Mouse (Mus musculus): ENCODE measurements around the gene Gtpbp8.

The Gtpbp8 gene

DNA sequence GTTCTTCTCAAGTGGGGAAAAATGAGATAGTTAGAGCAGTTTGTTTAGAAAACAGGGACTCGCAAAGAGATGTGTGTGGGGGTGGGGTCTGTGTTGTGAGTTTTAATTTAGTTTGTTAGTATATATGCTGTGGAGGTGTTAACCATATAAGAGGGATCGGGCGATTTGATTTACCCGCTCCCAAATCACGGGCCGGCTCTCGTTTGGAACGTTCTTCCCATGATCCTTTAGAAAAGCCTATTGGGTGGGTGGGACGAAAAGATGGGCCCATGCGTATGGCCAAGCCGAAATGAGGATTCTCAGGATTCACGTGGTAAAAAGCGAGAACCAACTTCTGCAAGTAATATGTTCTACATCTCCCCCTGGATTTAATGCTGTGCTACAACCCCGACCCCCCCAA is 21.3 kb downstream of the Gtpbp8 start:
- peak; percentile 39 for DNase-seq

DNA sequence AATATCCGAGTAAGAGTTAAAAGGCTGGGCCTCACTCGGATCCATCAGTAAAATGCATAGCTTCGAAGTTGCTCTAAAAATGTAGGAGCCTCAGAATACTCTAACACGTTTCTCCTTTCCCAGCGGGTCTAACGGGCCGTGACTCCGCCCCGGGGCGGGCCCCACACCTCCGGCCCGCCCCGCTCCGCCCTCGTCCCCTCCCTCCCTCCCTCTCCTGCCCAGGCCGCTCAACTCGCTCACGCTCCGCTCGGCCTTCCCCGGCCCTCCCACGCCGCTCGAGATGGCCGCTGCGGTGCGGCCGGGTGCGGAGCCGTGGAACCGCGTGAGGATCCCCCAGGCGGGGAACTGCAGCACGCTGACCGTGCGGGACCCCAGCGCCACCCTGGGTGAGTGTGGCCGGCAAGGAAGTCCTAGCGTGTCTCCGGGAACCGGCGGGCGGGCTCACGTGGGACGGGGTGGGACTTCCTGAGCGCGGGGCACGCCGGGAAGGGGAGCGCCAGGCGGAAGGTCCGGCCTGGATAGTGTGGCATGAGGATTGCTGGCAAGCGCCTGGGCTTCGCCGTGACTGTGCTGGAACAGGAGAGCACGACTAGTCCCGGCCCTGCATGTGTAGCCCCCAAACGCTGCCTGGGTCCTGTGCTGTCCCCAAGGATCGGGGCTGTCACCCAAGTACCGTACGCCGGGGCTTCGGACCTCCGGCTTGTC is 21.9 kb downstream of the Gtpbp8 start, which contains the start of gene Nepro:
Gene Nepro, plus strand, starts transcription at position 219 of the 705 bp plus-strand sequence.
- peak; percentile 96 for DNase-seq

DNA sequence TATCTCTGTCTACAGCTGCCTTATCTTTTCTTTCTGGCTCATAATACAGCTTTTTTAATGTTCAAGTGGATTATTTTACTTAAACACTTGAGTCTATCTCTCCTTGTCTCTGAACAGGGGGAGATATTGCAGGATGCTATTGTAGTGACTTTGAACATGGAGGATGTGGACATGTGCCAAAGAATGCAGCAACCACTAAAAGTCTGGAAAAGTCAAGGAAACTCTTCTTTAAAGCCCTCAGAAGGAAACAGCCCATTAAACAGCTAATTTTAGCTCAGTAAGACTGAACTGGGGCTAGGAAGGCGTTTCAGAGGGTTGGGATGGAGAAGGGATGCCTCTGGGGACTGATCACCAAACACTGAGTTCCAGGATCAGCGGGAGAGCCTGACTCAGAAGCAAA is 23.5 kb downstream of the Gtpbp8 start:
- no peak for DNase-seq

DNA sequence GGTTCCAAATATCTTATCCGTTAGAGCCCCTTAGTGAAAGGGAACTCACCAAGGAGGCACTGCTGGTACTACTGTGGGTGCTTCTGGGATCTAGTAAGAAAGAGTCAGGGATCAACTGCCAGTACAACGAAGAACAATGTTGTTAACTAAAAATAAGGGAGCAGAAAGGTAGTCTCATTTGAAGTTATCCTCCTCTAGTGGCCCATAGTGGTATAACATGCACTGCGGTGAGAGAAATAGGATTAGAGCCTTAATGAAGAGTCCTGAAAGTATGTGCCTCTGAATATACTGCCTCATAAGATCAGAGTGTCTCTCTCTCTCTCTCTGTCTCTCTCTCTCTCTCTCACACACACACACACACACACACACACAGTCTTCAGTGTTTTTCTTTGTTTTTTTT is 25.6 kb downstream of the Gtpbp8 start:
- peak; percentile 28 for DNase-seq

DNA sequence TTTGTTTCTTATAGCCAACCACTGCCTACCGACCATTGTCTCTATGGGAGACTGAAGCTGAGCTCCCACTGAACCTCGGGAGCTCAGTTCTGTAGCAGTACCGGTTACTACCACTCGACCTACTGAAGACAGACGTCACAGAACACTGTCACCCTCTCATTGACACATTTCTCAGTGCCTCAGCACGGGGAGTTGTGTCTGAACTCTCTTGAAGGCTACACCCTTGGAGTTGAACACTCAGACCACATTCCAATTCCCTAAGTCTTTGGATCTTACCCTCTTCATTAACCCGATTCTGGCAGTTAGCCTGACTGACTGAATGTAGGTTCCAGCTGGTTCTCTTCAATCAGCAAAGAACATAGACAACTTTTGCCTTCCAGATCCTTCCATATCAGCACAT is 26.8 kb downstream of the Gtpbp8 start:
- peak; percentile 74 for DNase-seq

DNA sequence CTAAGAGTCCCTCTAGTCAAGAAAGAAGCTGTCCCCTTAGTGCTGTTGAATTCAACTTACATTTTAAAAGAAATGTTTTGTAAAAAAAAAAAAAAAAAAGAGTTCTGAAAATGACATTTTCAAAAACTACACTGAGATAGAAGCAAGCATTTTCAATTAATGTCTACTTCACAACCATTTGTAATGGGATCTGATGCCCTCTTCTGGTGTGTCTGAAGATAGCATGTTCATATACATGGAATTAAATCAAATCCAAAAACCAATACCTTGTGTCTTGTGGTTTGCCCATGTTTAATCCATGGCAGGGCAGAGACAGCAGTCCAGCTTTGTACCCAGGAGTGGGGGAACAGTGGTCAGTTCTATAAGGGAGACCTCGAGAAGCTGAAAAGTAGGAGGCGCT is 28.3 kb downstream of the Gtpbp8 start:
- no peak for DNase-seq

DNA sequence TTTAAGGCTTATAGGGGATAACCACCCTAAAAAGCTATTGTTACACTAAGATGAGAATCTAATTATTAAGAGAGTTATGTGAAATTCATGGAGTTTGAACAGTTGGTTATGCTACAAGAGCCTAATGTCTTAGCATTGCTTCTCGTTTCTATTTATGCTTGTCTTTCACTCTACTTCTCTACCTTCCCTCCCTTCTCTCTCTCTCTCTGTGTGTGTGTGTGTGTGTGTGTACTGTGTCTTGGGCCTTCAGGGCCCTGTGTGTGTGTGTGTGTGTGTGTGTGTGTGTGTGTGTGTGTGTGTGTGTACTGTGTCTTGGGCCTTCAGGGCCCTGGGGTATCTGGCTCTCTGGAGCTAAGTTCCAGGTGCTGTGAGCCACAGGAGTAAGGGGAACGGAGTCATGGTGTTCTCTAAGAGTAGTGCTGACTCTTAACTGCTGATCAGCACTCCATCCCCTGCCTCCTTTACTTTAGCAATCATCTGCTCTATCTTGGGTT is 29.0 kb downstream of the Gtpbp8 start:
- DNase-seq, result no peak

DNA sequence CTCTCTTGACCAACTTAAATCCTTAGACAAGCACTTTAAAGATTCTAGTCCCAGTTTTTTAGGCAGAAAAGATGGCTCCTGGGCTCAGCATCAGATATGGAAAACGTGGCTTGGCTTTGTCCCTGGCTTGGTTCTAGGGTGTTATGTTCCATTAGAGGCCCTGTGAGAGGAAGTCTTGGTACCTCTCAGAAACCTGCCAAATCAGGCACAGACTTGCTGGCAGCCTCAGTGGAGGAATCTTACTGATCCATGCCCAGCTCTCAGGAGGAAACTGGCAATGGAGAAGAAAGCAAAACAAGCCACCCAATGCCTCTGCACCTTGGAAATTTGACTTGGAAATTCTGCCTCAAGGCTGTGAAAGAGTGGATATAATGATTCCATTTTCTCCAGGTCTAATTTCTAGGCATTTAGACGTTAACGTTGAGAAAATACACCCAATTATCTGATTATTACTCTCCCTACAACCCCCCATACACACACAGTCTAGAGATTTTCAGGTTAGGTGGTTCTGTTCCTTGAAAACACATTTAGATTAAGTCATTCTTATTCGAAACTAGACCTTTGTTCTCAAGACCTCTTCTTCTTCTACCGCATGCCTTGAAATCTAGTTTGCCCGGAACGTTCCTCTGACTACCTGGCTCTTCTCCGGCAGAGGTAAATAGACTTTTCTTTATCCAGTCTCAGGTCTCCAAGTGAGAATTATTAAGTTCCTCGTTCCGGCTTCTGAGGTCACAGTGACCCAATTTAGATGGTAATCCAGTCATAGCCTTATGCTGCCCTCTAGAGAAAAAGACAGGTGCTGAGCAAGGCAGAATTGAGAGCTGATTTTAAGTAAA is 29.6 kb downstream of the Gtpbp8 start:
- DNase-seq, result peak; percentile 61

DNA sequence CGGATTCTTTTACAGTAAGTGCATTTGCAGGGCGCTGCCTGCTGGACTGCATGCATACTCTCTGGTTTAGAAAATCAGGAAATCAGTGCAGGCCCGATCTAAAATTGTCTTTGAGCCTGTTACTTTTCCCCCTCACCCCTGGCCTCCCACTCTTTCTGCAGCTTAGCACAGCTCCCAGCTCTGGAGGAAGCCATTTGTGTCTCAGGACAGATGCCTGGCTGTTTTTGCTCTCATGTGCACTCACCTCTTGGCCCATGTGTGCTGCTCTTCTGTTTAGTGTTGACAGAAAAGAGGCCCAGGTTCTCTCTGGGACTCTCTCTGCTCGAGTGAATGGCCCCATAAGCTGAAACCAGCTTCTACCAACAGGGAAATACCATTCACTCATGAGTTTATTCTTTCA is 42.7 kb downstream of the Gtpbp8 start:
- no peak for DNase-seq

DNA sequence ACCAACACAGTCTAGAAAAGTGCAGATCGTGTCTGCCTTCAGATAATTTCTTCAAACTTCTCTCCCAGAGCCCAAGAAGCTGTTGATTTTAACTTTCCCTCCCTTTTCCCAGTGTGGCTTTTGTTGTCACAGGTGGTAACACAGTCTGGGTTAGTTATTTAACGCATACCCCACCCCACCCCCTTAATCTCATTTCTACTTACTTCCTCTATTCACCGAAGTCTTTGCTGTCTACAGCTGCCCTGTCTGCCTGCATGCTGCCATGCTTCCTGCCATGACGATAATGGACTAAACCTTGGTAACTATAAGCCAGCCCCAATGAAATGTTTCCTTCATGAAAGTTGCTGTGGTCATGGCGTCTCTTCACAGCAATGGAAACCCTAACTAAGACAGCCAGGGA is 43.9 kb downstream of the Gtpbp8 start:
- no peak for DNase-seq

DNA sequence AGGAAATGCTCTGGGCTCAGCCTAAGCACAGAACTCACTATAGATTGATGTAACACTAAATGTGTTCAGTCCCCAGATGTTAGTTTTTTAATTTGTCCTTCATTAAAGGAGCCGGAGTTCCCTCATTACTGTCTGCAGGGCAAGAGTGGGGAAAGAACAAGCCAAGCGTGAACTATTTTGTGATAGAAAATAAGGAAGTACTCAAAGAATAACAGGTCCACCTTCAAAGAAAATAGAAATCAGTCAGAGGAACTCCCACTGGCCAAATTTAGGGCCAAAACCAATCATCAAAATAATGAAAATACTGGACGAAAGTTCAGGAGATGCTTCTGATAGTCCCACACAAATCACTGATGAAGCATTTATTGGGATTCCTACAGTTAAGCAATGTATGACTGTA is 45.0 kb downstream of the Gtpbp8 start:
- DNase-seq, result no peak

DNA sequence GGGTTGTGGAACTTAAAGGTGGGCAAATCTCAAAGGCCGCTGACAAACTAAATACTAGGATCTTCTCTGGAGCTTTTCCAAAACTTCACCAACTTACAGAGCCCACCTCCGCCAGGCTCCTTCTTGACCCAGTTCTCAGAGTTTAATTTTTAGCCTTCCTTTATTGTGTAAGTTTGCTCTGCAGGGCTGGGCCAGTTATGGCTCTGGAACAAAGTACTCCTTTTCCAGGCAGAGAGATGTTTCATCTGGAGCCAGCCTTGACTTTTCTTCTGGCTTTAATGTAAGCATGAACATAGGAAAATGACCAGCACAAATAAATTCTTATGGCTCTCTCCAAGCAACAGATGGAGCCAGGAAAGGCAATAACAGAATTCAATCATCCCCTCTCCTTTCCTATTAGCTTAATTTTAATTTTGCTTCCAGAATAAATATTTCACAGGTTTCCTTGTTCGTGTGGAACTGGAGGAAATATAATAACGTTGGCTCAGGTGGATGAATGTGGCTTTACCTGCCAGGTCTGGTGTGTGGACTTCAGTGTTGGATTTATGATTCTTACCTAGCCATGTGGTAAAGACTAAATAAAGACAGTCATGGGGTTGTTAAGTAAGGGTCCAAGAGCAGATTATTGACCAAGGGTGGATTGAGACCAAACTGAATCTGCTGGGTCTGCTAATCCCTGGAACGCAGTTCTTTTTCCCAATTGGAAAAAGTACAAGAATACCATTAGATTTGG is 48.5 kb downstream of the Gtpbp8 start:
- no peak for DNase-seq

DNA sequence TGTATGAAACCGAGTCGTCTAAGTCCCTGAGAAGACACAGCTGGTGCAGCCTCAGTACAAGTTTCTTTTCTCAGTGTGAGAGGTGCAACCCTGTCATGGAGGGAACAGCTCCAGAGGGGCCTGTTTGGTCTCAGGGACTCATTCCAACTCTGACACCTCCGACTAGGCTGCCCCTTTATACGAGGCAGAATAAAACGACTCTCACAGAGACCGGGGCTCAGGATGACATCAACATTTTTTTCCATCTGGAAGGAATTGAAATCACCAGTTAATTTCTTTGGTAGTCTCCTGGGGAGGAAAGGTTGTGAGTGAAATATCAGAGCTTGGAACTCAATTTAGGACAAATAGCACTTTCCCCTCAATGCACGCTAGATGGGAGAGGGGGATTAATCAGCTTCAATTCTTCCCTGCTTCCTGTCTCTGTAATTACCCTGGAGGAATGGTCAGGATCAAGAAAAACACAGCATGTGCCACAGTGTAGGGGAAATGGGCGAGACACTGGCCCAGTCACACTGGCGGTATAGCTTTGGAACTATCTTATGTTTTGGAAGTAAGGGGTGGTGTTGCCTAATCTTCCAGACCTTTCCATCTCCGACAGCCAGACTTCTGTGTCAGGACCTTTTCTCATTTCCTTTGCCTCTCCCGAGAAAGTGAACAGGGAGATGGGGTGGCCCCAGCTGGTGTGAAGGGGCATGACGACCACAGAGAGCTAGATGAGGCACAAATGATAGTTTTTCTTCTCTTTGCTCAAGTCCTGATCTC is 50.1 kb downstream of the Gtpbp8 start:
- peak; percentile 85 for DNase-seq

DNA sequence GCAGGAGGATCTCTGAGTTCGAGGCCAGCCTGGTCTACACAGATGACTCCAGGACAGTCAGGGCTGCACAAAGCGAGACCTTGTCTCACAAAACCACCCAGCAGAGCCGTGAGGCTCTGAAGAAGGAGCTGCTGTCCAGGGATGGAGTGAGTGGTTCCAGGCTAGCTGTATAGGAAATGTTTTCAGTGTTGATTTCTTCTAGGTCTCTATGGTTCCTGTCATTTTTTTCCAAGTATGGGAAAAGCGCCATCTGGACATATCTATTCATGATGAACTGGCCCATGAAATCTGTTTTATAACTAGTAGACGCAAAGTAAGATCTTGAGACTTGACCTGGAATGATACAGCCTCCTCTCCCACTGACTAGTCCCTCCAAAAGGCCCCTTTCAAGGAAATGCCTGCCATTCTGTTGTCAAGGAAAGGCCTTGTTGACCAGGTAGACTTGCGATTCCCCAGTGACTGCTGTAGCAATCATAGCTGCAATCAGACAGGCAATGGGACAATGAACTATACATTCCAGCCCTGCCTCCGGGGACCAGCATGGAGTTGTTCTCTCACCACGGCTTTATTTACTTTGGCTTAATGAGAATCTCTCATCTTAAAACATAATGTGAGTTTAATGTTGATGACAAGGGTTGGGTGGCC is 50.8 kb downstream of the Gtpbp8 start:
- DNase-seq, result no peak

DNA sequence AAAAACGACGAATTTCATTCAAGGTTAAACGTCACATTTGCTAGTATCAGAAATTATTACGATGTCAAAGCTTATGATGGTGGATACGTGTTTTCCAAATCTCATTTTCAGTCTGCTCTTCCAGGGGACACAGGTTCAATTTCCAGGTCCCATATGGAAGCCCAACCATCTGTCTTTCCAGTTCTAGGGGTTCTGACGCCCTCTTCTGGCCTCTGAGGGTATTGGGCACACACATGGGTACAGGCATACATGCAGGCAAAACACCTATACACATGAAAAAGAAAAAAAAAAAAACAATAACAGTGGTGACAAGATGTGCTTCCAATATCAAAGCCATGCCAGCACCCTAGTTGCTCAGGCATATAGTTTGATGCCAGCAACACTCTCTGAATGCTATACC is 52.5 kb downstream of the Gtpbp8 start:
- DNase-seq, result no peak

DNA sequence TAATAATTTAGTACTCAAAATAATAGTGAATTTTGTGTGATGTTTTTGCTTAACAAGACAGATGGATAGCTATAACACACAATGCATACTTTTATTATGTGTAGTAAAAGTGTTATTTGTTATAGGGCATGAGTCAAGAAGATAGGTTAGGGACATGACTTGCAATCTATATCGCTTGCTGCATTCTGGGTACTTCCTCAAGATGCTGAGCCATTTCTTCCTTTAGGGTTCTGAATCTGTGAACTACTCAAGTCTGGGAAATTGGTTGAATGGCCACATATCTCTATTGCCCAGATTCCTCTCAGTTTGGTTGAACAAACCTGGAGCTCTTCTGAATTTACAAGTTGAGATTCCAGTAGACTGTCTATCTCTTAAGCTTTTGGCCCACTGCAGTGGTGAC is 53.6 kb downstream of the Gtpbp8 start:
- no peak for DNase-seq

DNA sequence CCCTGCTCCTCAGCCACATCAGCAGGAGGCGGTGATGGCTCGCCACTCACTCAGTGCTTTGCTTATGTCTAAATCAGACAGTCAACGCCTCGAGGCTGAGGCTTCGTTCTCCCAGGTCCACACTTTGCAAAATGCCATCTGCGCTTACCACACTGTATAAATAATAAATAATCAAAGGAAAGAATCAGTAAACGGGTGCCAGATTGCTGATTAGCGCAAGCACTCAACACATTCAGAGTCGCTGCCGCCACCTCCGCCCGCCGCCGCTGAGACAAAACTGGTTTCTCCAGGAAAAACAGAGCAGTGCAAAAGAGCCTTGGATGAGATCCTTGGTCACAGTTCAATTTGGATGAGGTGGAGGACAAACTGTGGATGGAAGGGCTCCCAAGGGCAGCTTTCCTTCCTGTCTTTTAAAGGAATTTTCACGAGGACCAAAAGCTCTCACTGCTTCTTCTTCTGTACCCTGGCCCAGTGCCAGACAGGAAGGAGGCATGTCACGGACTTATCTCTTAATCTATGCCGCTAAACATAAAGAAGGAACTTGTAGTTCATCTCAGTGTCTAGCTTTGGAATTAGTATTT is 54.5 kb downstream of the Gtpbp8 start:
- DNase-seq, result peak; percentile 72

DNA sequence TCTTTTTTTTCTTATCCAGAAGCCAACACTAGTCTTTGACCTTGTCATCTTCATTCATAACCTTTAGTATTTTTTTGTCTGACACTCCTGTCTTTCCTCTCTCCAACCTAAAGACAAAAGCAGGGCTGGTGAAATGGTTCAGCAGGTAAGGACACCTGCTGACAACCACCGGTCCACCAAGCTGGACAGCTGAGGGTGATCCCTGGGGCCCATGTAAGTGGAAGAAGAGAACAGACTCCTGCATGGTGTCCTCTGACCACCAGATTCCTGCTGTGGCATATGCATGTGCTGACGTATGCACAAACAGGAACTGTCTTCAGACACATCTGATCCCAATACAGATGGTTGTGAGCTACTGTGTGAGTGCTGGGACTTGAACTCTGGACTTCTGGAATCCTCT is 55.1 kb downstream of the Gtpbp8 start:
- no peak for DNase-seq

DNA sequence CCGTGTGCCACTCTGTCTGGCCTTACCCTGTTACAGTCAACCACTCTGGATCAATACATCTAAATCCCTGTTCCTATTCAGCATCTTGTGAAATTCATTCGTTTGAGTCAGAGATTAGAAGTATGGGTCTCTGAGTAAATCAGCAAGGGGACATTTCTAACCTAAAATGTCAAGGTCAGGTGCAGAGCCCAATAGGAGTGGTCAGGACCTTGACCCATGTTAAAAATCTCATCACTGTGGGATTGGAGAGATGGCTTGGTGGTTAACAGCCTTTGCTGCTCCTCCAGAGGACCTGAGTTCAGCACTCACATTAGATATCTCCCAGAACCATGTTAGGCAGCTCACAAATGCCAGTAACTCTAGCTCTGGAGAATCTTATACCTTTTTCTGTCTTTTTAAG is 55.7 kb downstream of the Gtpbp8 start:
- DNase-seq, result no peak

DNA sequence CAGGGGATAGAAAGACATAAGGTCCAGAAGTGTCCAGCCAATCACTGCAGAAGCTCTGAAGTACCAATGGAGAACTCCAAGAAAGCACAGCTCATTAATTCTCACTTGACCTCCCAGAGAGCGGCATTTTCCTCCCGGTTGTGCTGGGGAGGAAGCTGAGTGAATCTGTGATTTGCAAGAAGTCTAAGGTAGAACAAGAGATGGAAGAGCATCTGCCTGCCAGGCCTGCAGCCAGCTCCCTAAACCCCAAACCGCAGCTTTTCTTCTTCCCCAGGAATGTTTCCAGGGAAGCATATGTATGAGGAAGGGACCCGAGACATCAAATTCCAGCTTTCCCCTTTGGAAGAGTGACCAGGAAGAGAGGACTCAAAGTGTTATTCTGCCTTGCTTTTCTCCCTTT is 57.7 kb downstream of the Gtpbp8 start:
- DNase-seq, result no peak

DNA sequence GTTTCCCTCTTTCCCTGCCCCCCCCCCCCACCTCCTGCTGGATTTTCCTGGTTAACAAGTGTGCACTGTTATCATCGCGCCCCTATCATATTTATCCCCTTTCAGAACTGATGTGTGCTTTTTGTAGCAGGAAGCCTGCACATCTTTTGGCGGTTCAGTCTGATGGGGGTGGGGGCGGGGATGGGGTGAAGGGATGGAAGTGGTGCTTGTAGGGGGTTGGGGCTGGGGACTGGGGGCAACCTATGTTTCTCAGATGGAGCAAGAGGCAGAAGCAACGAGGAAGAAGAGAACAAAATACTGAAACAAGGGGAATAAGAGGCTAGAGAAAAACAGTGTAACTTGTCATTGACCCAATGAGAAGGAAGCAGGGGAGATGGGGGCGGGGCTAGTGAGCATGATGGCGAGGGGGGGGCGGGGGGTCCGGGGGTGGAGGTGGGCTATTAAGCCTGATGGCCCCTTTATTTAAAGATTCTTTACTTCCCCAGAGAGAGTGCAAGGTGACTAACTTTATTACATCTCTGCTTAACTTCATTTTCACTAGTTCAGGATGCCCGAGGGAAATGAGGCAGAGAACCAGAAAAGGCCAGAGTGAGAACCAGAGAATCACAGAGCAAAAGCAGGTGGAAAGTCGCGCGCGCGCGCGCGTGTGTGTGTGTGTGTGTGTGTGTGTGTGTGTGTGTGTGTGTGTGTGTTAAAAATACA is 58.3 kb downstream of the Gtpbp8 start:
- no peak for DNase-seq

Data from lung, postnatal 10 days (tissue).